Mouse (Mus musculus): ENCODE results near the gene Cadm4. TPM values are rescaled to one million over a fixed set of nuclear protein-coding genes. Genes with fewer than 3 reads are reported as not detected.

The Cadm4 gene
- 5.0 and 5.7 TPM in 2 replicates for polyA plus RNA-seq (2016; fragmentation: Nextera tagmentation; extraction: Ambion mirVana)

DNA sequence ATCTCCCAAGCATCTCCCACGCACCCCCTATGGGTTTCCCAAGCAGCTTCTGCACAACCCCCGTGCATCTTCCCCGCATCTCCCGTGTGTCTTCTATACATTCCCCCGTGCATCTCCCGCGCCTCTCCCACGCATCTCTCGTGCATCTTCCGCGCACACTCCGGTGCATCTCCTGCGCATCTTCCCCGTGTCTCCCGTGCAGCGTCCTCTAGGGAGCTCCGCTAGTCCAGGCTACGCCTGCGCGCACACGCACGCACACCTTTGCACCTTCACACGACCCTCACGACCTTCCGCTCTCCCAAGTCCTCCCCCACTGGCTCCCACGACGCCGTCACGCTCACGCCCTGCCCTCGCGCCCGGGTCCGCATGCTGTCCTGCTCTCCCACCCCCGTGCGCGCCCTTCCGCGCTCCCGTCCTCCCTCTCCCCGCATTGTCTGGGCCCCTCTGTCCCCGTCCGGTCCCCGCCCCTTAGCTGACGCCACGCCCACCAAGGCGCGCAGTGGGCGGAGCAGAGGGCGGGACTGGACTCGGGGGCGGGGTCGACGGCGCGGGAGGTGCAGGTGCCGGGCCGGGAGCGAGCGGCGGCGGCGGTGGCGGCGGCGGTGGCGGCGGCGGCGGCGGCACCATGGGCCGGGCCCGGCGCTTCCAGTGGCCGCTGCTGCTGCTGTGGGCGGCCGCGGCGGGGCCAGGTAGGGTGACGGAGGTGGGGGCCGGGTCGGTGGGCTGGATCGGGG is at the start of gene Cadm4:
Cadm4 (plus strand) TSS at position 550 of the 734 bp plus-strand sequence.
- 1% methylated on average over 83 of the region's 83 CpGs for WGBS
- H3K27ac ChIP-seq (replicated peaks), result peak within 1 kb of the TSS; percentile 85
- peak within 1 kb of the TSS; percentile 83 for H3K4me3 ChIP-seq
- no peaks in the 10 kb centered on the region for H3K9me3 ChIP-seq
- no peaks in the 10 kb centered on the region for H3K36me3 ChIP-seq (replicated peaks)
- peak; percentile 94 for DNase-seq (ENCODE audit: low spot score)
- H3K27me3 ChIP-seq (replicated peaks; ENCODE audit: low read depth, poor library complexity, severe bottlenecking), result peaks cover 82% of the 10 kb centered on the region
- peaks cover 37% of the 10 kb centered on the region for H3K4me1 ChIP-seq

DNA sequence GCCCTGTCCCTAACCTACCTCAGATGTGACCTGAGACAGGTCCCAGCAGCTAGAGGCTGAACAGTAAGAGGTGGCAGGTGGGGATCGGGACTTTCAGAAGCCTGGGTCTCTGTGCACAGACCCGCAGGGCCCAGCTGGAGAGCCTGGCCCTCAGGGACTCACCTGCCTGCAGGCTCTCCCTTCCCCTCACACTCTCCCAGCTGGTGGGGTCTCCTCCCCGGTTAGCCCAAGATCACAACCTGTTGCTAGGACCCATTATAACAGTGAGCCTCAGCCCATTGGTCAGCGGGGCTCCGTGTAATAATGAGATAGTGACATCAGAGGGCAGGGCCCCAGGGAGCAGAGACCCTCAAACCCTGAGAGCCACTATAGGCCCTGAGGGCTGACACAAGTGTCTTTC is 46.5 kb upstream of the Cadm4 start:
- no peaks in the 10 kb centered on the region for H3K36me3 ChIP-seq (replicated peaks)
- peaks cover 17% of the 10 kb centered on the region for H3K9me3 ChIP-seq
- H3K27me3 ChIP-seq (replicated peaks; ENCODE audit: low read depth, poor library complexity, severe bottlenecking), result peaks cover 29% of the 10 kb centered on the region
- 80% methylated on average over 5 of the region's 5 CpGs for WGBS
- no peak overlapping the region for H3K4me3 ChIP-seq
- no peak overlapping the region for H3K27ac ChIP-seq (replicated peaks)
- H3K4me1 ChIP-seq, result no peaks in the 10 kb centered on the region
- no peak for DNase-seq (ENCODE audit: low spot score)

DNA sequence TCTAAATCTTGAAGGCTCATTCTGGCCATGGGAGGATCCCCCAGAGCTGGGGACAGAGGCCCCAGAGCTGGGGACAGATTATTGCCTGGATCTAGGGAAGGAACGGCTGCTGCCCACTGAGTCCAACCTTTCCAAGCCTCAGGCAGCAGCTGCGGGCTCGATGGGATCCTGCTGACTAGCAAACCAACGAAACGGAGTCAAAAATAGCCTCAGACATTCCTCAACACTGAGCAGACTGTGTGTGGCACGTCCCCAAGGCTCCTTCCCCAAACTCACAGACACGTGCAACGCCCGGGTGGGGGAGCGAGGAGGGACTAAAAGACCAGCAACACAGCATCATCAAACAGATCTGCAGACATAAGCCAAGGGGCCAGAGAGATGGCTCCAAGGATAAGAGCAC is 43.8 kb upstream of the Cadm4 start:
- WGBS, result 75% methylated on average over 10 of the region's 10 CpGs

DNA sequence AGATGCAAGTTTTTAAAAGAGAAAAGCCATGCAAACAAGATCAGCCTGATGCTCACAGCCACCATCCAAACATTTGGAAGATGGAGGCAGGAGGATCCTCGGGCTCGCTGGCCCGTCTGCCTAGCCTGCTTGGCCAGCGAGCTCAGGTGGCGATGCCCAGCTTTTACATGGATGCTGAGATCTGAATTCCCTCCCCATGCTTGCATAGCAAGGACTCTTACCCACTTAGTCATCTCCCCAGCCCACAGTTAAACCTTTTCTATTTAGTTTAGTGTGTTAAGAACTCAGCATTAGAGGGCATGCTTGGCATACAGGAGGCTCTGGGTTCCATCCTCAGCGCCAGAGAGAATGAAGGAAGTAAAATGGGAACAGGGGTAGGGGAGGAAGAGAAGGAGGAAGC is 42.6 kb upstream of the Cadm4 start:
- 82% methylated on average over 6 of the region's 6 CpGs for WGBS
- no peaks in the 10 kb centered on the region for H3K4me1 ChIP-seq
- H3K36me3 ChIP-seq (replicated peaks), result no peaks in the 10 kb centered on the region
- no peak overlapping the region for H3K27ac ChIP-seq (replicated peaks)
- H3K9me3 ChIP-seq, result no peaks in the 10 kb centered on the region
- H3K27me3 ChIP-seq (replicated peaks; ENCODE audit: low read depth, poor library complexity, severe bottlenecking), result peaks cover under 1% of the 10 kb centered on the region; the same call in 1 of the 2 replicates
- DNase-seq (ENCODE audit: low spot score), result no peak
- no peak overlapping the region for H3K4me3 ChIP-seq

More for the DNA sequence above, 43.8 kb upstream of the Cadm4 start:
- H3K4me1 ChIP-seq, result no peaks in the 10 kb centered on the region
- peaks cover 12% of the 10 kb centered on the region for H3K27me3 ChIP-seq (replicated peaks; ENCODE audit: low read depth, poor library complexity, severe bottlenecking)
- DNase-seq (ENCODE audit: low spot score), result no peak
- H3K27ac ChIP-seq (replicated peaks), result no peak overlapping the region
- H3K4me3 ChIP-seq, result no peak overlapping the region
- H3K9me3 ChIP-seq, result peaks cover 4% of the 10 kb centered on the region
- no peaks in the 10 kb centered on the region for H3K36me3 ChIP-seq (replicated peaks)

DNA sequence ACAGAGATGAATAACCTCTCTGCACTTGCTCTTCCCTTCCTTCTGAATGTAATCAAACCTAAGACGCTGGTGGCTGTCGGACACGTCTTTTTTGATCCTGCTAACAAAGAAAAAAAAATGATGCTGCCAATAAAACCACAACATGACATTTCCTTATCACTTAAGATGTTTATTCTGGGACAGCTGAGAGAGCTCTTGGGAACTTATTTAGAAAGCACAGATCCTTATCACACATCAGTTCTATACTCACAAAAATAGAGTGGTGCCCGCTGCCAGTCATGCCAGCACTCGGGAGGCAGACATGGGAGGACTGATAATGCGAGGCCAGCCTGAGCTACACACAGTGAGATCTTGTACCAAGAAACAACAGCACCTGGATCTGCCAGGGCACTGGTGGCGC is 41.9 kb upstream of the Cadm4 start:
- DNase-seq (ENCODE audit: low spot score), result no peak
- Histone ChIP-seq H3K36me3 (replicated peaks) (no peaks in the 10 kb centered on the region), H3K27me3 (replicated peaks; ENCODE audit: low read depth, poor library complexity, severe bottlenecking) (no peaks in the 10 kb centered on the region), H3K4me3 (no peak overlapping the region), H3K4me1 (no peaks in the 10 kb centered on the region), H3K9me3 (no peaks in the 10 kb centered on the region), H3K27ac (replicated peaks) (no peak overlapping the region)
- WGBS, result 87% methylated on average over 7 of the region's 7 CpGs

DNA sequence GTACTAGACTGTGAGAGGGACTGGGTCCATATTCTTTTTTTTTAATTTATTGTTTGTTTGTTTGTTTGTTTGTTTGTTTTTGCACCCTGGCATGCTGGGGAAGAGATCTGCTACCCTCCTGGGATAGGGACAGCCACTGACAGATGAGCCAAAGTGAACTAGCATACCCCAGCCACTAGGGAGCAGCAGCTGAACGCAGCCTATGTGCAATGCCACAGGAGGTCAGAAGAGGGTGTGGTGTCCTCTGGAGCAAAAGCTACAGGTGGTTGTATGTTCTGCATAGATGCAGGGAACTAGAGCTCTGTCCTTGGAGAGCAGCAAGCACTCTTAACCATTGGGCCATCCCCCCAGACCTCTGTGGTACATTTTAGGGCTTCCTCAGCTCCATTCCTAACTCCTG is 40.0 kb upstream of the Cadm4 start:
- WGBS, result 16% methylated on average over 1 of the region's 1 CpGs
- Histone ChIP-seq H3K9me3 (peaks cover 3% of the 10 kb centered on the region; the same call in 1 of the 2 replicates), H3K4me1 (no peaks in the 10 kb centered on the region), H3K27ac (replicated peaks) (no peak overlapping the region), H3K27me3 (replicated peaks; ENCODE audit: low read depth, poor library complexity, severe bottlenecking) (no peaks in the 10 kb centered on the region), H3K36me3 (replicated peaks) (no peaks in the 10 kb centered on the region), H3K4me3 (no peak overlapping the region)
- DNase-seq (ENCODE audit: low spot score), result peak; percentile 63

DNA sequence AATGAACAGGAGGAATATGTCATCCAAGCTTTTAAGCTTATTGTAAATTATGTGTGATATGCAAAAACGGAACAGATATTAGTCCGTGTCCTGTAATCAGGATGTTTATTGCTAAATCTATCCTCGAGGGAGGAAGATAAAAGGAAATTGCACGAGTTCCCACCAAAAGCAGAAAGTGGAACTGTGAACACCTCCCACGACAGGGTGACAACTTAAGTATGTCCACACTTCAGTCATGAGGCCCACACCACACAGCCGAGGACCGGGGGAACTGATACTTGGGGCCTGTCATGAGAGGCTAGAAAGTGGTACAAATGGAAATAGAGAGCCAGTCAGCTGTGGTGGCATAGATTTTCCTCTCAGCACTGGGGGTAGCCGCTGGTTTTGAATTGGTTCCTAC is 39.5 kb upstream of the Cadm4 start:
- Histone ChIP-seq H3K4me3 (no peak overlapping the region), H3K36me3 (replicated peaks) (no peaks in the 10 kb centered on the region), H3K9me3 (peaks cover 3% of the 10 kb centered on the region; the same call in 1 of the 2 replicates), H3K4me1 (no peaks in the 10 kb centered on the region), H3K27ac (replicated peaks) (no peak overlapping the region), H3K27me3 (replicated peaks; ENCODE audit: low read depth, poor library complexity, severe bottlenecking) (no peaks in the 10 kb centered on the region)
- DNase-seq (ENCODE audit: low spot score), result no peak
- WGBS, result 80% methylated on average over 8 of the region's 8 CpGs

DNA sequence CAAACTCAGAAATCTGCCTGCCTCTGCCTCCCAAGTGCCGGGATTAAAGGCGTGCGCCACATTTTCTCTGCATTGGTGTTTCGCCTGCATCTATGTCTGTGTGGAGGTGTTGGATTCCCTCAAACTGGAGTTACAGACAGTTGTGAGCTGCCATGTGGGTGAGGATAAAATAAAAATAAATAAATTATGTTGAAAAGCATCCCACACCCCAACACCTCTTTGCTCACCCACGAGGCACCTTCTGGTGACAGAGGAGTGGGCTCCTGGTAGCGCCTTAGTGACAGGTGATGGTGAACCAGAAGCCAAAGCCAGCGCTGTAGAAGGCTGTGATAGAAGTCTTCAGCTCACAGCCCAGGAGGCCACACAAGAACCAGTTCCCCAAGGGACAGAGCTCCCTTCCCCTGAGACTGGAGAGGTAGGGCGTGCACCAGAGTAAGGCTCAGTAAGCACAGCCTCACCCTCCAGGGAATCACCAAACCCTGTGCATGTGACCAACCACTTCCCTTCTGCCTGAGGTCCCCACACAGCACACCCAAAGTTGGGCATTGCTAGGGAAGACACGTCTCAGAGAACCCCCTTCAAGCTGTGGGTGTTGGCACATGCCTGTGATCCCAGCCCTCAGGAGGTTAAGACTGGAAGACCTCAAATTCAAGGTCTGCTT is 36.4 kb upstream of the Cadm4 start:
- 90% methylated on average over 9 of the region's 9 CpGs for WGBS
- H3K27me3 ChIP-seq (replicated peaks; ENCODE audit: low read depth, poor library complexity, severe bottlenecking), result no peaks in the 10 kb centered on the region
- no peaks in the 10 kb centered on the region for H3K36me3 ChIP-seq (replicated peaks)
- DNase-seq (ENCODE audit: low spot score), result no peak
- H3K4me1 ChIP-seq, result no peaks in the 10 kb centered on the region
- H3K4me3 ChIP-seq, result no peak overlapping the region
- peaks cover 3% of the 10 kb centered on the region; the same call in 1 of the 2 replicates for H3K9me3 ChIP-seq
- no peak overlapping the region for H3K27ac ChIP-seq (replicated peaks)

DNA sequence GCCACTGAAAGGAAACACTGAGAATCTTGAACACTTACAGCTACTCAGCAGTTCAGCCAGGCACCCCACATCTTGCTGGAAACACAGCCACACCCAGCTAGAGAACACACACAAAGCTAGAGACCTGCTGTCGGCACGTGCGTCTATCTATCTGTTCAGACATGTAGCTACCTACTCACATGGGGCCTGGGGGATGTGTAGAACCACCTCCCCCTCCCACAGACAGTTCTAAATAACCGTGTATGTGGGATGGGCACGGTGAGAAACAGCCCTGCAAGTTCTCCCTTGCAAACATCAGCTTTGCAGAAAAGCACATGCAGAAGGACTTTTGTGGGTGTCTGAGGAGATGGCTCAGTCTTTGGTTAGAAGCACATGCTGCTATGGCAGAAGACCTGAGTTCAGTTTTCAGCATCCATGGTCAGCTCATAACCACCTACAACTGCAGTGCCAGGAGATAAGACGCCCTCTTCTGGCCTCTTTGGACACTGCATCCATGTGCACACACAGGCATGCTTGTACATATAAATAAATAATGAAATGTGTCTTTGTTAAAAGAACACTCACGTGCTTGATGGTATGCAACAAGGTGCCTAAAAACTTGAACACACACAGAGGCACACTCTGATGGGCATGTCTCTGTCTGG is 35.0 kb upstream of the Cadm4 start:
- DNase-seq (ENCODE audit: low spot score), result no peak
- H3K36me3 ChIP-seq (replicated peaks), result no peaks in the 10 kb centered on the region
- 80% methylated on average over 7 of the region's 7 CpGs for whole genome bisulfite sequencing
- H3K27ac ChIP-seq (replicated peaks), result no peak overlapping the region
- no peaks in the 10 kb centered on the region for H3K27me3 ChIP-seq (replicated peaks; ENCODE audit: low read depth, poor library complexity, severe bottlenecking)
- H3K4me3 ChIP-seq, result no peak overlapping the region
- H3K4me1 ChIP-seq, result no peaks in the 10 kb centered on the region
- peaks cover 3% of the 10 kb centered on the region; the same call in 1 of the 2 replicates for H3K9me3 ChIP-seq

DNA sequence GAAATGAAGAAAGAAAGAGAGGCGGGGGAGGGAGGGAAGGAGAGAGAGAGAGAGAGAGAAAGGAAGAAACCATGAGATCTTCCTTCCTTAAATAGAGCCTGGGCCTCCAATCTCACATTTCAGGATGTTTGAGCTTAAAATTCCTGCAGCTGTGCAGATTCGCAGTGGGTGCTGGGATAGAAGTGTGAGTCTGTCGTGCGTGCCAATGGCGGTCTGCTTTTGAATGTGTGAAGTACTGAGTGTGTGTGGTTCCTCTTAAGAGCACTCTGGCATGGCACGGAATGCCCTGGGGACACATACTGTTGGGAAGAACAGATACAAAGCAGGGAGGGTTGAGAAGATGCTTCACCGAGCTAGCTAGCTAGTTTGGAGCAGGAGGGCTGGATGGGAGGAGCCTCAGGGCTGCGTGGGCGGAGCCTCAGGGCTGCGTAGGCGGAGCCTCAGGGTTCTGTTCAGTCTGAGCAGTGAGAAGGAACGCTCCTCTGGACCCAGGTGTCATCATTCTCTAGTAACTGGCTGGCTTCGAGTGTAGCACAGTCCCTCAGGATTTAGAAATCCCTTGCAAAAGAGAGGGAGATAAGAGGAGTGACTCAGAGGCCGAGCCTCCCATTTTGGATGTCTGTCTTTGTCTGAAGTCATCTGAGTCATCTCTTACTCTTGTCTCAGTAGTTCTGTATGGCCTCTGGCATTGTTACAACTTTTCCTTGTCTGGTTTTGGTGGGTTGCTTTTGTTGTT is 32.9 kb upstream of the Cadm4 start:
- Histone ChIP-seq H3K27me3 (replicated peaks; ENCODE audit: low read depth, poor library complexity, severe bottlenecking) (no peaks in the 10 kb centered on the region), H3K9me3 (peaks cover 3% of the 10 kb centered on the region; the same call in 1 of the 2 replicates), H3K27ac (replicated peaks) (no peak overlapping the region), H3K4me1 (no peaks in the 10 kb centered on the region), H3K4me3 (no peak overlapping the region), H3K36me3 (replicated peaks) (no peaks in the 10 kb centered on the region)
- DNase-seq (ENCODE audit: low spot score), result no peak
- 62% methylated on average over 14 of the region's 14 CpGs for WGBS

DNA sequence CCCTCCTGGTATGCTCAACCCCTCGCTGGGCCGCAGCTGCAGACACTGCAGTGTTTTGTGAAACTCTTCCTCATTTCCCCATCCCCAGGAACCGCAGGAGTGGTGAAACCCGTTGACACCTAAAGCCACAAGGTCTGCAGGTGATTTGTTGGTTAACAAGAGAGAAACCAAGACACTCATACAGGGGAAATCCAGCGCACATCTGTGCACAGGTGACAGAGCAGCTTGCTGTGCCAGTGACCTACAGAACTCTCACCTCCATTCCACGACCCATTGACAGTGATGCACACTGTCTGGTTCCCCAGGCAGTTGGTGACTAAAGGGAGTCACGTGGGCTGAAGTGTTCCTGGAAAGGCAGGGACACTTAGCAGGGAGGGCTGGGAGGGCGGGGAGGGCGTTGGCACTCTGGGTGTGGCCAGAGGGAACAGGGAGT is 31.2 kb upstream of the Cadm4 start:
- H3K4me3 ChIP-seq, result no peak overlapping the region
- H3K27ac ChIP-seq (replicated peaks), result no peak overlapping the region
- H3K27me3 ChIP-seq (replicated peaks; ENCODE audit: low read depth, poor library complexity, severe bottlenecking), result no peaks in the 10 kb centered on the region
- H3K4me1 ChIP-seq, result no peaks in the 10 kb centered on the region
- DNase-seq (ENCODE audit: low spot score), result no peak
- 72% methylated on average over 9 of the region's 9 CpGs for WGBS
- peaks cover 3% of the 10 kb centered on the region; the same call in 1 of the 2 replicates for H3K9me3 ChIP-seq
- no peaks in the 10 kb centered on the region for H3K36me3 ChIP-seq (replicated peaks)

DNA sequence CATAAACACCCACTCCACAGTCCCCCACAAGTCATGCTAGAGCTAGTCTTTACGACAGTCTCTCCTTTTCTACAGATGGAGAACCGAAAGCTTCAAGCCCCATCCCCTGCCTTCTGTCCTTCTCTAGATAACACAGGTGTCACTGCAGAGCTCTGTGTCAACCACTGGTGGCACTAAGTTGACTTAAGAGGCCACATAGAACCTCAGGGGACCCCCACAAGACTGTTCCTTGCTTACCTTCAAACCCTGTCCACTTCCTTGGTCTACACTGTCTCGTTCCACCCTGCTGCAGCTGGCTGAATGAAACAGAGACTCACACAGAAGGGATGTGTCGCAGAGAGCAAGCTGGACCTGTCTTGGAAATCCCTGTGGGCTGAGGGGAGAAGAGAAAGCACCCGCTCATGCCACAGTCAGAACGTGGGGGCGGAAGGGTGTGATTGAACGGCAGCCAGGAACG is 29.9 kb upstream of the Cadm4 start, which contains the start of gene Irgc1:
Irgc1 (minus strand) TSS at position 443 of the 457 bp plus-strand sequence.
- Histone ChIP-seq H3K4me3 (no peak within 1 kb of the TSS), H3K4me1 (no peaks in the 10 kb centered on the region), H3K9me3 (no peaks in the 10 kb centered on the region), H3K27ac (replicated peaks) (no peak within 1 kb of the TSS), H3K27me3 (replicated peaks; ENCODE audit: low read depth, poor library complexity, severe bottlenecking) (no peaks in the 10 kb centered on the region), H3K36me3 (replicated peaks) (no peaks in the 10 kb centered on the region)
- WGBS, result 86% methylated on average over 9 of the region's 9 CpGs
- no peak for DNase-seq (ENCODE audit: low spot score)

Measured in embryonic facial prominence, embryonic 10.5 days (tissue).